Mouse (Mus musculus) heart, embryonic 10.5 days (tissue): ENCODE measurements around the gene Gabrb1. TPM values are rescaled to one million over a fixed set of nuclear protein-coding genes. Genes with fewer than 3 reads are reported as not detected.

Experiments used
- DNase-seq: peaks from one replicate; pipeline ENCODE4 v3.0.0-alpha.2; 2017; ENCODE audit warnings: low spot score
- H3K27ac ChIP-seq: fragments of 300-500 bp; sonication (generic); 2 replicates; pipeline ENCODE4 v1.5.1; 2016; ENCODE audit warnings: mild to moderate bottlenecking
- H3K27me3 ChIP-seq: fragments of 300-500 bp; sonication (generic); 2 replicates; pipeline ENCODE4 v1.6.1; 2016; ENCODE audit warnings: mild to moderate bottlenecking; ENCODE audit not compliant: poor library complexity, insufficient read depth, severe bottlenecking
- H3K36me3 ChIP-seq: fragments of 300-500 bp; sonication (generic); 2 replicates; pipeline ENCODE4 v1.6.1; 2016; ENCODE audit warnings: mild to moderate bottlenecking, moderate library complexity
- H3K4me1 ChIP-seq: fragments of 300-500 bp; sonication (generic); 2 replicates; pipeline ENCODE4 v1.6.1; 2016; ENCODE audit warnings: mild to moderate bottlenecking
- H3K4me3 ChIP-seq: fragments of 300-500 bp; sonication (generic); 2 replicates; pipeline ENCODE4 v1.5.1; 2016; ENCODE audit warnings: mild to moderate bottlenecking, moderate library complexity
- H3K9me3 ChIP-seq: fragments of 300-500 bp; sonication (generic); 2 replicates; pipeline ENCODE4 v1.6.1; 2016; ENCODE audit warnings: mild to moderate bottlenecking, moderate library complexity
- WGBS: fragments of 180-500 bp; shearing (Covaris S2); methylation state at CpG from one replicate; pipeline ENCODE4 v1.1.7; 2016; 5-methylcytosine and 5-hydroxymethylcytosine counted together
- polyA plus RNA-seq: library from polyadenylated mRNA; unstranded; fragments of >200 nt; fragmentation: Nextera tagmentation; extraction: Ambion mirVana; gene quantifications from 2 replicates; pipeline ENCODE4 v1.2.1, GENCODE M21; 2016

Gene Gabrb1
- polyA plus RNA-seq, 1 experiment from 2014 or later, result 0.92 TPM

- no peaks in the 10 kb centered on the region for H3K36me3 ChIP-seq
- H3K4me3 ChIP-seq, result no peak overlapping the region
- H3K27ac ChIP-seq, result no peak overlapping the region
- H3K9me3 ChIP-seq, result no peaks in the 10 kb centered on the region
- WGBS, result 84% methylated on average over 4 of the region's 4 CpGs
- DNase-seq, result no peak
- H3K27me3 ChIP-seq, result no peaks in the 10 kb centered on the region
- peaks cover 5% of the 10 kb centered on the region; the same call in 1 of the 2 replicates for H3K4me1 ChIP-seq
Observed at GRCm38 (mm10) chr5:72182804-72183203, 524.9 kb downstream of the Gabrb1 start.

- no peaks in the 10 kb centered on the region for H3K27me3 ChIP-seq
- no peak overlapping the region for H3K4me3 ChIP-seq
- H3K27ac ChIP-seq, result no peak overlapping the region
- DNase-seq, result no peak
- no peaks in the 10 kb centered on the region for H3K36me3 ChIP-seq
- peaks cover 5% of the 10 kb centered on the region; the same call in 1 of the 2 replicates for H3K4me1 ChIP-seq
- WGBS, result 74% methylated on average over 6 of the region's 6 CpGs
- H3K9me3 ChIP-seq, result no peaks in the 10 kb centered on the region
Observed at GRCm38 (mm10) chr5:72183929-72184328, 526.0 kb downstream of the Gabrb1 start.

- WGBS, result 79% methylated on average over 13 of the region's 13 CpGs
- H3K27me3 ChIP-seq, result no peaks in the 10 kb centered on the region
- H3K27ac ChIP-seq, result no peak overlapping the region
- no peak overlapping the region for H3K4me3 ChIP-seq
- H3K4me1 ChIP-seq, result peaks cover 5% of the 10 kb centered on the region; the same call in 1 of the 2 replicates
- no peaks in the 10 kb centered on the region for H3K9me3 ChIP-seq
- no peak for DNase-seq
- H3K36me3 ChIP-seq, result no peaks in the 10 kb centered on the region
Observed at GRCm38 (mm10) chr5:72184437-72185100, 526.7 kb downstream of the Gabrb1 start.

GRCm38 (mm10) chr5:72191154-72191553 lies 533.2 kb downstream of the Gabrb1 start:
- Histone ChIP-seq H3K27me3 (no peaks in the 10 kb centered on the region), H3K4me1 (no peaks in the 10 kb centered on the region), H3K36me3 (no peaks in the 10 kb centered on the region), H3K4me3 (no peak overlapping the region), H3K27ac (no peak overlapping the region), H3K9me3 (no peaks in the 10 kb centered on the region)
- 83% methylated on average over 7 of the region's 7 CpGs for WGBS
- DNase-seq, result no peak

GRCm38 (mm10) chr5:72191932-72192331 lies 534.0 kb downstream of the Gabrb1 start:
- H3K36me3 ChIP-seq, result no peaks in the 10 kb centered on the region
- 70% methylated on average over 5 of the region's 5 CpGs for WGBS
- no peaks in the 10 kb centered on the region for H3K4me1 ChIP-seq
- H3K27me3 ChIP-seq, result no peaks in the 10 kb centered on the region
- DNase-seq, result no peak
- no peak overlapping the region for H3K27ac ChIP-seq
- no peaks in the 10 kb centered on the region for H3K9me3 ChIP-seq
- no peak overlapping the region for H3K4me3 ChIP-seq

- Histone ChIP-seq H3K36me3 (no peaks in the 10 kb centered on the region), H3K27me3 (no peaks in the 10 kb centered on the region), H3K9me3 (no peaks in the 10 kb centered on the region), H3K4me1 (no peaks in the 10 kb centered on the region), H3K4me3 (no peak overlapping the region), H3K27ac (no peak overlapping the region)
- no peak for DNase-seq
- WGBS, result 73% methylated on average over 1 of the region's 1 CpGs
Observed at GRCm38 (mm10) chr5:72195442-72195841, 537.5 kb downstream of the Gabrb1 start.

Other genes starting within 250 kb of the Gabrb1 start
- 0.58 TPM in 1 of 2 replicates, not detected in the other for gene Cox7b2, start 109.9 kb upstream of the Gabrb1 start, polyA plus RNA-seq
- gene Gabra4, start 195 bp downstream of the Gabrb1 start, polyA plus RNA-seq, result 4.9 and 7.4 TPM in 2 replicates